Mouse (Mus musculus) CH12.LX (cell line): ENCODE measurements around the gene Cd248. TPM values are rescaled to one million over a fixed set of nuclear protein-coding genes. Genes with fewer than 3 reads are reported as not detected.

Experiments
- DNase-seq: peaks from one replicate; pipeline ENCODE4 v3.0.0-alpha.2; 2013; ENCODE audit errors: extremely low read depth
- H3K27ac ChIP-seq: 2 replicates; pipeline ENCODE4 v1.5.1; 2012; ENCODE audit warnings: low read depth, mild to moderate bottlenecking, control low read depth, moderate library complexity; ENCODE audit not compliant: insufficient read depth
- H3K27me3 ChIP-seq: replicated peaks from 2 replicates; pipeline ENCODE3; 2012; ENCODE audit warnings: inconsistent platforms
- H3K36me3 ChIP-seq, 2 experiments: replicated peaks in 1 of 2; 2 replicates each; pipeline versions ENCODE3 to v1.6.1; 2012; ENCODE audit warnings: inconsistent platforms in 1 of 2, low read length in 1 of 2, mild to moderate bottlenecking in 1 of 2, mixed read lengths in 1 of 2, moderate library complexity in 1 of 2; ENCODE audit not compliant: control insufficient read depth in 1 of 2, insufficient read depth in 1 of 2
- H3K4me1 ChIP-seq, 2 experiments: 2 replicates each; pipeline ENCODE4 v1.6.1; 2012; ENCODE audit warnings: inconsistent platforms in 1 of 2, moderate library complexity in 1 of 2; ENCODE audit not compliant: insufficient read depth in 2 of 2, control insufficient read depth in 1 of 2
- H3K4me2 ChIP-seq: 2 replicates; pipeline ENCODE4 v1.6.1; 2012; ENCODE audit warnings: low read depth, mild to moderate bottlenecking, control low read depth; ENCODE audit not compliant: poor library complexity, insufficient read depth, severe bottlenecking
- H3K4me3 ChIP-seq, 3 experiments: fragments of 150-350 bp in 1 of 3; sonication (generic) in 1 of 3; replicated peaks in 1 of 3; 2 replicates each; pipeline versions ENCODE3 to v1.5.1; 2011 to 2012; ENCODE audit warnings: low read depth in 2 of 3, low read length in 2 of 3, mild to moderate bottlenecking in 2 of 3, moderate library complexity in 2 of 3, control low read depth in 1 of 3, improper control_type of control experiment in 1 of 3, inconsistent platforms in 1 of 3, mixed read lengths in 1 of 3; ENCODE audit not compliant: poor library complexity in 1 of 3
- H3K79me2 ChIP-seq: replicated peaks from 2 replicates; pipeline ENCODE4 v1.6.1; 2012; ENCODE audit warnings: mild to moderate bottlenecking, moderate library complexity; ENCODE audit not compliant: control insufficient read depth, poor library complexity, insufficient read depth, severe bottlenecking; ENCODE audit errors: extremely low read depth
- H3K9ac ChIP-seq: 2 replicates; pipeline ENCODE4 v1.6.1; 2012; ENCODE audit warnings: low read depth, mild to moderate bottlenecking, control low read depth, moderate library complexity; ENCODE audit not compliant: insufficient read depth
- H3K9me3 ChIP-seq: replicated peaks from 2 replicates; pipeline ENCODE3; 2012; ENCODE audit warnings: low read length, inconsistent platforms, mixed read lengths
- BHLHE40 ChIP-seq: IDR thresholded peaks from 2 replicates; pipeline ENCODE4 v1.6.1; 2011; ENCODE audit warnings: mild to moderate bottlenecking, low read depth, low read length, improper control_type of control experiment
- CHD1 ChIP-seq: IDR thresholded peaks from 2 replicates; pipeline ENCODE4 v1.6.1; 2012; ENCODE audit warnings: low read depth, low read length, improper control_type of control experiment, inconsistent platforms
- CHD2 ChIP-seq: IDR thresholded peaks from 2 replicates; pipeline ENCODE4 v1.6.1; 2011; ENCODE audit warnings: low read length, improper control_type of control experiment
- CTCF ChIP-seq, 2 experiments: IDR thresholded peaks in 1 of 2; conservative IDR thresholded peaks in 1 of 2; 2 replicates each; pipeline ENCODE4 v1.5.1; 2011 to 2012; ENCODE audit warnings: low read depth in 2 of 2, low read length in 2 of 2, improper control_type of control experiment in 1 of 2, inconsistent platforms in 1 of 2, mild to moderate bottlenecking in 1 of 2, moderate library complexity in 1 of 2
- E2F4 ChIP-seq: IDR thresholded peaks from 2 replicates; pipeline ENCODE4 v1.6.1; 2011; ENCODE audit warnings: low read depth, low read length, improper control_type of control experiment; ENCODE audit not compliant: insufficient replicate concordance
- ELF1 ChIP-seq: IDR thresholded peaks from 2 replicates; pipeline ENCODE4 v1.6.1; 2014; ENCODE audit warnings: low read depth, mild to moderate bottlenecking, inconsistent platforms, low read length, improper control_type of control experiment
- ETS1 ChIP-seq: conservative IDR thresholded peaks from 2 replicates; pipeline ENCODE4 v1.6.1; 2012; ENCODE audit warnings: low read depth, mild to moderate bottlenecking, inconsistent platforms, low read length, improper control_type of control experiment, moderate library complexity
- HCFC1 ChIP-seq: IDR thresholded peaks from 2 replicates; pipeline ENCODE4 v1.6.1; 2012; ENCODE audit warnings: low read depth, mild to moderate bottlenecking, inconsistent platforms, low read length, improper control_type of control experiment
- IRF4 ChIP-seq: IDR thresholded peaks from 2 replicates; pipeline ENCODE4 v1.6.1; 2014; ENCODE audit warnings: low read depth, mild to moderate bottlenecking, inconsistent platforms, low read length, improper control_type of control experiment
- JUN ChIP-seq: IDR thresholded peaks from 2 replicates; pipeline ENCODE4 v1.6.1; 2011; ENCODE audit warnings: low read depth, mild to moderate bottlenecking, low read length, improper control_type of control experiment, moderate library complexity; ENCODE audit not compliant: insufficient read depth
- JUND ChIP-seq: conservative IDR thresholded peaks from 2 replicates; pipeline ENCODE4 v1.6.1; 2011; ENCODE audit warnings: low read depth, low read length, improper control_type of control experiment
- KAT2A ChIP-seq: IDR thresholded peaks from 2 replicates; pipeline ENCODE4 v1.6.1; 2012; ENCODE audit warnings: low read length, improper control_type of control experiment, inconsistent platforms; ENCODE audit not compliant: insufficient replicate concordance
- MAZ ChIP-seq: IDR thresholded peaks from 2 replicates; pipeline ENCODE4 v1.6.1; 2012; ENCODE audit warnings: low read depth, mild to moderate bottlenecking, inconsistent platforms, low read length, improper control_type of control experiment, moderate library complexity
- MXI1 ChIP-seq: IDR thresholded peaks from 2 replicates; pipeline ENCODE4 v1.6.1; 2011; ENCODE audit warnings: mild to moderate bottlenecking, low read depth, low read length, improper control_type of control experiment
- MYC ChIP-seq: IDR thresholded peaks from 2 replicates; pipeline ENCODE4 v1.6.1; 2011; ENCODE audit warnings: low read depth, mild to moderate bottlenecking, improper control_type of control experiment, low read length
- NELFE ChIP-seq: IDR thresholded peaks from 2 replicates; pipeline ENCODE4 v1.6.1; 2011; ENCODE audit warnings: low read depth, low read length, improper control_type of control experiment
- NRF1 ChIP-seq: IDR thresholded peaks from 2 replicates; pipeline ENCODE4 v1.6.1; 2014; ENCODE audit warnings: low read depth, mild to moderate bottlenecking, inconsistent platforms, low read length, improper control_type of control experiment, moderate library complexity
- PAX5 ChIP-seq: IDR thresholded peaks from 2 replicates; pipeline ENCODE4 v1.6.1; 2012; ENCODE audit warnings: low read length, inconsistent platforms, mixed read lengths
- POLR2A ChIP-seq: IDR thresholded peaks from 2 replicates; pipeline ENCODE4 v1.6.1; 2011; ENCODE audit warnings: low read depth, mild to moderate bottlenecking, improper control_type of control experiment, low read length
- POLR2AphosphoS2 ChIP-seq: IDR thresholded peaks from 2 replicates; pipeline ENCODE4 v1.6.1; 2011; ENCODE audit warnings: low read depth, low read length, improper control_type of control experiment
- RAD21 ChIP-seq: IDR thresholded peaks from 2 replicates; pipeline ENCODE4 v1.6.1; 2011; ENCODE audit warnings: low read depth, mild to moderate bottlenecking, low read length, improper control_type of control experiment, moderate library complexity
- RCOR1 ChIP-seq: conservative IDR thresholded peaks from 2 replicates; pipeline ENCODE4 v1.6.1; 2012; ENCODE audit warnings: low read depth, mild to moderate bottlenecking, inconsistent platforms, low read length, improper control_type of control experiment
- SIN3A ChIP-seq: IDR thresholded peaks from 2 replicates; pipeline ENCODE4 v1.6.1; 2012; ENCODE audit warnings: low read length, improper control_type of control experiment, inconsistent platforms
- SMC3 ChIP-seq: IDR thresholded peaks from 2 replicates; pipeline ENCODE4 v1.6.1; 2011; ENCODE audit warnings: low read depth, low read length, improper control_type of control experiment
- TBP ChIP-seq: conservative IDR thresholded peaks from 2 replicates; pipeline ENCODE4 v1.6.1; 2011; ENCODE audit warnings: low read depth, low read length, improper control_type of control experiment
- TCF12 ChIP-seq: IDR thresholded peaks from 2 replicates; pipeline ENCODE4 v1.6.1; 2014; ENCODE audit warnings: low read depth, mild to moderate bottlenecking, inconsistent platforms, low read length, improper control_type of control experiment
- UBTF ChIP-seq: IDR thresholded peaks from 2 replicates; pipeline ENCODE4 v1.6.1; 2012; ENCODE audit warnings: low read depth, mild to moderate bottlenecking, inconsistent platforms, low read length, improper control_type of control experiment, moderate library complexity
- USF2 ChIP-seq: conservative IDR thresholded peaks from 2 replicates; pipeline ENCODE4 v1.6.1; 2011; ENCODE audit warnings: low read depth, low read length, improper control_type of control experiment
- ZC3H11A ChIP-seq: IDR thresholded peaks from 2 replicates; pipeline ENCODE4 v1.6.1; 2012; ENCODE audit warnings: low read depth, mild to moderate bottlenecking, inconsistent platforms, low read length, improper control_type of control experiment
- ZMIZ1 ChIP-seq: IDR thresholded peaks from 2 replicates; pipeline ENCODE4 v1.6.1; 2012; ENCODE audit warnings: low read depth, mild to moderate bottlenecking, inconsistent platforms, low read length, improper control_type of control experiment
- ZNF384 ChIP-seq: IDR thresholded peaks from 2 replicates; pipeline ENCODE4 v1.6.1; 2012; ENCODE audit warnings: low read depth, low read length, improper control_type of control experiment, inconsistent platforms
- dilution Hi-C: fragments of 300-500 bp; cut with MboI; formaldehyde crosslinking; loops from 2 replicates; pipeline ENCODE4 v1.14.3; 2020; ENCODE audit warnings: low sequenced_read_pairs; ENCODE audit not compliant: extremely low pct_unique_long_range_greater_than_20kb, extremely low pct_ligation_motif_present
- in situ Hi-C: fragments of 300-500 bp; cut with MboI; formaldehyde crosslinking; loops from 3 replicates; pipeline ENCODE4 v1.14.3; 2019; ENCODE audit warnings: low sequenced_read_pairs, low pct_ligation_motif_present, low pct_unique_long_range_greater_than_20kb, mixed read lengths
- polyA plus RNA-seq: library from polyadenylated mRNA; unstranded; fragments of >175 nt; gene quantifications from 2 replicates; pipeline ENCODE4 v1.2.1, GENCODE M21; 2012; ENCODE audit warnings: low read depth; ENCODE audit not compliant: insufficient read length
- total RNA-seq, 2 experiments: library from RNA; depleted of rRNA; stranded (reverse); fragments of 300-350 nt in 1 of 2; fragments of >200 nt in 1 of 2; gene quantifications; 2 replicates each; pipeline ENCODE4 v1.2.3; 2012 to 2014

Cd248 gene
- total and polyA plus RNA-seq, 3 experiments = not detected

- no peak for TF ChIP-seq ZC3H11A
- peak; percentile 98 for TF ChIP-seq ELF1
- TF ChIP-seq MXI1 = 0 out of 2 replicates have a peak, but pooled peaks have one; percentile 53
- TF ChIP-seq USF2 = no peak
- no peak for TF ChIP-seq SMC3
- TF ChIP-seq POLR2A = no peak
- no peak for TF ChIP-seq RCOR1
- 0 out of 2 replicates have a peak, but pooled peaks have one; percentile 26 for TF ChIP-seq E2F4
- no peak for TF ChIP-seq TCF12
- no peak for TF ChIP-seq MAZ
- no peak for TF ChIP-seq CTCF (conservative IDR thresholded peaks at IDR 0.05 in 1 of 2, IDR thresholded peaks at IDR 0.05 in 1 of 2; ENCODE audit: low read depth in 2 of 2, low read length in 2 of 2)
- TF ChIP-seq HCFC1 = no peak
- no peak for TF ChIP-seq RAD21
- no peak for TF ChIP-seq POLR2AphosphoS2
- TF ChIP-seq ETS1 = no peak
- peak; percentile 100 for TF ChIP-seq TBP
- TF ChIP-seq PAX5 = no peak
Measured at GRCm38 (mm10) chr19:5037678-5038571, 30.0 kb upstream of the Cd248 start (continued).

DNA sequence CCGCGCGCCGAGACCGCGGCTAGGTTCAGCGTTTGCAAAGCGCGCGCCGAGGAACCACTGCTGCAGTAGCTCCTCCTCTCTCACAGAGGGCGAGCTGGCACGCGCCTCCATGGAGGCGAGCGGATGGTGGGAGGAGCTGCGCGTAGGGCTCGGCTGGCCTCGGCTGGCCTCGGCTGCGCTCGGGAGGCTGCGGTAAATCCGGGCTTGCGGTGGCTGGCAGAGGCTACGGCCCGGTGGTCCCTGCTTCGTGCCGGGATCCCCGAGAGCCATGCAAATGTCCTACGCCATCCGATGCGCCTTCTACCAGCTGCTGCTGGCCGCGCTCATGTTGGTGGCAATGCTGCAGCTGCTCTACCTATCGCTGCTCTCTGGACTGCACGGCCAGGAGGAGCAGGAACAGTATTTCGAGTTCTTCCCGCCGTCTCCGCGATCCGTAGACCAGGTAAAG lies 29.1 kb upstream of the Cd248 start, which contains the start of the genes B4gat1 and AC124502.3:
TSS of gene B4gat1 (plus strand) at position 118 of the 448 bp plus-strand sequence.
TSS of gene AC124502.3 (plus strand) at position 183 of the 448 bp plus-strand sequence.
- TF ChIP-seq CHD1 (no peak), USF2 (no peak), ZMIZ1 (peak; percentile 77), JUND (no peak), TBP (no peak), ELF1 (no peak; the same call in 1 of the 2 replicates), POLR2A (peak; percentile 79), NRF1 (peak; percentile 54), CTCF (conservative IDR thresholded peaks at IDR 0.05 in 1 of 2, IDR thresholded peaks at IDR 0.05 in 1 of 2; ENCODE audit: low read depth in 2 of 2, low read length in 2 of 2) (peak in 1 of 2 experiments; percentile 52; a peak in 2 of 4 replicates), JUN (no peak), UBTF (no peak), MYC (no peak), KAT2A (no peak), MXI1 (peak; percentile 70; the same call in 1 of the 2 replicates), TCF12 (peak; percentile 58; the same call in 1 of the 2 replicates), IRF4 (no peak; the same call in 1 of the 2 replicates), BHLHE40 (peak; percentile 47; the same call in 1 of the 2 replicates), CHD2 (no peak), ZNF384 (no peak), RAD21 (no peak), HCFC1 (no peak), NELFE (peak; percentile 65; the same call in 1 of the 2 replicates), SIN3A (peak; percentile 69; the same call in 1 of the 2 replicates)
- dilution Hi-C loops (no loop called here), in situ Hi-C loops (no loop called here)
- Histone ChIP-seq H3K27me3 (peaks cover 7% of the 10 kb centered on the region), H3K4me3 (peak within 1 kb of the TSS; percentile 69 to 86 (median 79)), H3K36me3 (peaks cover 3 to 11% of the 10 kb centered on the region in 2 experiments), H3K9me3 (no peaks in the 10 kb centered on the region), H3K27ac (no peak within 1 kb of the TSS), H3K9ac (peak within 1 kb of the TSS; percentile 62), H3K79me2 (peaks cover 11% of the 10 kb centered on the region), H3K4me1 (peaks cover 12 to 40% of the 10 kb centered on the region in 2 experiments), H3K4me2 (peak within 1 kb of the TSS; percentile 82)
- peak; percentile 84 for DNase-seq
